Mouse (Mus musculus): ENCODE results near the gene Crybb1. TPM values are rescaled to one million over a fixed set of nuclear protein-coding genes. Genes with fewer than 3 reads are reported as not detected.
A peak's percentile ranks its signal among the peaks of the same experiment; 100 is the strongest.

Gene Crybb1
- polyA plus RNA-seq, 1 experiment from 2014 or later: 2.2 TPM

DNA sequence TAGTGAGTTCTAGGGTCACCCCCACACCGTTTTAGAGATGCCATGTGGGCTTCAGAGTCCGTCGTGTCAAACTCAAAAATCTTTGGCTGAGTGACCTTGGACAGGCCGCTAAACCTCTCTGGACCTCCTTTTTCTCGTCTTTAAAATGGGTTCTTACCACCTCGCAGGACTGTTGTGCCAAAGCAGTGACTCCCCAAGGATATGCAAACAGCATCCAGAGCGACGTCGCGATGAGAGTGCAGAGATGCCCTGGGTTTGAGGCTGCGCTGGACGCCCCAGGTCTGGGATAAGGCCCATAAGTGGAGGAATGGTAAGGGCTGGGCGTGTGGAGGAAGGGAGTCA, 27.7 kb upstream of the Crybb1 start:
- H3K4me3 ChIP-seq (ENCODE audit: low read depth, low read length): peak overlapping the region; percentile 31
- H3K36me3 ChIP-seq (ENCODE audit: control insufficient read depth, insufficient read depth, low read length): no peaks in the 10 kb centered on the region
- H3K27me3 ChIP-seq (ENCODE audit: control insufficient read depth, insufficient read depth, low read length): peaks cover 34% of the 10 kb centered on the region
- H3K9ac ChIP-seq (replicated peaks; ENCODE audit: low read depth, low read length): no peak overlapping the region
- no peak overlapping the region; the same call in 1 of the 2 replicates for H3K27ac ChIP-seq (ENCODE audit: low read length)
- H3K4me2 ChIP-seq (replicated peaks; ENCODE audit: low read depth, low read length): peak overlapping the region; percentile 55
- 3% methylated on average over 13 of the region's 13 CpGs for WGBS
- ATAC-seq (ENCODE audit: insufficient number of reproducible peaks, insufficient read depth, low FRiP score, low read depth): no peak
- H3K9me3 ChIP-seq (ENCODE audit: control insufficient read depth, low read depth, low read length): no peaks in the 10 kb centered on the region
- peaks cover 8% of the 10 kb centered on the region; the same call in 1 of the 2 replicates for H3K4me1 ChIP-seq (ENCODE audit: control insufficient read depth, insufficient read depth, low read length)

GRCm38 (mm10) chr5:112228240-112229076, 27.2 kb upstream of the Crybb1 start:
- H3K27me3 ChIP-seq (ENCODE audit: control insufficient read depth, insufficient read depth, low read length): peaks cover 34% of the 10 kb centered on the region
- WGBS: 1% methylated on average over 57 of the region's 57 CpGs
- H3K9me3 ChIP-seq (ENCODE audit: control insufficient read depth, low read depth, low read length): no peaks in the 10 kb centered on the region
- H3K27ac ChIP-seq (ENCODE audit: low read length): peak overlapping the region; percentile 28; the same call in 1 of the 2 replicates
- no peaks in the 10 kb centered on the region for H3K36me3 ChIP-seq (ENCODE audit: control insufficient read depth, insufficient read depth, low read length)
- peak overlapping the region; percentile 31 for H3K4me3 ChIP-seq (ENCODE audit: low read depth, low read length)
- peak overlapping the region; percentile 55 for H3K4me2 ChIP-seq (replicated peaks; ENCODE audit: low read depth, low read length)
- ATAC-seq (ENCODE audit: insufficient number of reproducible peaks, insufficient read depth, low FRiP score, low read depth): peak; percentile 46
- H3K4me1 ChIP-seq (ENCODE audit: control insufficient read depth, insufficient read depth, low read length): peaks cover 8% of the 10 kb centered on the region; the same call in 1 of the 2 replicates
- H3K9ac ChIP-seq (replicated peaks; ENCODE audit: low read depth, low read length): no peak overlapping the region

DNA sequence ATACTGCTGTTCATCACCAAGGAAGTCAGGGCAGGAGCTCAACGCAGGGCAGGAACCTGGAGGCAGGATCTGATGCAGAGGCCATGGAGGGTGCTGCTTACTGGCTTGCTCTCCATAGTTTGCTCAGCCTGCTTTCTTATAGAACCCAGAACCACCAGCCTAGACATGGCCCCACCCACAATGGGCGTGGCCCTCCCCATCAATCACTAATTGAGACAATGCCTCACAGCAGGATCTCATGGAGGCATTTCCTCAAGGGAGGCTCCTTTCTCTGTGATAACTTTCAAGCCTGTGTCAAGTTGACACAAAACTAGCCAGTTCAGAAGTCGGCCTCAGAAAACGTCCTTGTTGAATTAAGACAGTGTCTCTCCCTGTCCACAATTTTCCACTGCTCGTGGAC, 19.8 kb upstream of the Crybb1 start:
- no peak for ATAC-seq (ENCODE audit: insufficient number of reproducible peaks, insufficient read depth, low FRiP score, low read depth)
- no peaks in the 10 kb centered on the region for H3K9me3 ChIP-seq (ENCODE audit: control insufficient read depth, low read depth, low read length)
- no peak overlapping the region for H3K4me3 ChIP-seq (ENCODE audit: low read depth, low read length)
- whole genome bisulfite sequencing: 67% methylated on average over 5 of the region's 5 CpGs
- no peaks in the 10 kb centered on the region for H3K4me1 ChIP-seq (ENCODE audit: control insufficient read depth, insufficient read depth, low read length)
- H3K36me3 ChIP-seq (ENCODE audit: control insufficient read depth, insufficient read depth, low read length): no peaks in the 10 kb centered on the region
- no peak overlapping the region for H3K4me2 ChIP-seq (replicated peaks; ENCODE audit: low read depth, low read length)
- H3K27me3 ChIP-seq (ENCODE audit: control insufficient read depth, insufficient read depth, low read length): no peaks in the 10 kb centered on the region
- H3K9ac ChIP-seq (replicated peaks; ENCODE audit: low read depth, low read length): no peak overlapping the region
- H3K27ac ChIP-seq (ENCODE audit: low read length): no peak overlapping the region

- Histone ChIP-seq H3K27me3 (ENCODE audit: control insufficient read depth, insufficient read depth, low read length) (no peaks in the 10 kb centered on the region), H3K27ac (ENCODE audit: low read length) (0 out of 2 replicates have a peak overlapping the region, but pooled peaks have one; percentile 48), H3K36me3 (ENCODE audit: control insufficient read depth, insufficient read depth, low read length) (no peaks in the 10 kb centered on the region), H3K4me1 (ENCODE audit: control insufficient read depth, insufficient read depth, low read length) (no peaks in the 10 kb centered on the region), H3K9ac (replicated peaks; ENCODE audit: low read depth, low read length) (no peak overlapping the region), H3K4me2 (replicated peaks; ENCODE audit: low read depth, low read length) (no peak overlapping the region), H3K9me3 (ENCODE audit: control insufficient read depth, low read depth, low read length) (no peaks in the 10 kb centered on the region), H3K4me3 (ENCODE audit: low read depth, low read length) (no peak overlapping the region)
- 67% methylated on average over 2 of the region's 2 CpGs for WGBS
- ATAC-seq (ENCODE audit: insufficient number of reproducible peaks, insufficient read depth, low FRiP score, low read depth): no peak
These were observed 19.0 kb upstream of the Crybb1 start for GRCm38 (mm10) chr5:112236631-112237030.

- Histone ChIP-seq H3K4me3 (ENCODE audit: low read depth, low read length) (no peak overlapping the region), H3K27ac (ENCODE audit: low read length) (peak overlapping the region; percentile 48; the same call in 1 of the 2 replicates), H3K9me3 (ENCODE audit: control insufficient read depth, low read depth, low read length) (no peaks in the 10 kb centered on the region), H3K4me2 (replicated peaks; ENCODE audit: low read depth, low read length) (peak overlapping the region; percentile 16; the same call in 1 of the 2 replicates), H3K27me3 (ENCODE audit: control insufficient read depth, insufficient read depth, low read length) (no peaks in the 10 kb centered on the region), H3K36me3 (ENCODE audit: control insufficient read depth, insufficient read depth, low read length) (no peaks in the 10 kb centered on the region), H3K9ac (replicated peaks; ENCODE audit: low read depth, low read length) (no peak overlapping the region), H3K4me1 (ENCODE audit: control insufficient read depth, insufficient read depth, low read length) (no peaks in the 10 kb centered on the region)
- peak; percentile 72 for ATAC-seq (ENCODE audit: insufficient number of reproducible peaks, insufficient read depth, low FRiP score, low read depth)
- WGBS: 6% methylated on average over 16 of the region's 16 CpGs
These were observed 18.2 kb upstream of the Crybb1 start for GRCm38 (mm10) chr5:112237439-112237838.

GRCm38 (mm10) chr5:112237866-112238570, 17.6 kb upstream of the Crybb1 start:
- 0 out of 2 replicates have a peak overlapping the region, but pooled peaks have one; percentile 16 for H3K4me2 ChIP-seq (replicated peaks; ENCODE audit: low read depth, low read length)

GRCm38 (mm10) chr5:112238781-112239482, 16.7 kb upstream of the Crybb1 start:
- Histone ChIP-seq H3K4me1 (ENCODE audit: control insufficient read depth, insufficient read depth, low read length) (no peaks in the 10 kb centered on the region), H3K9ac (replicated peaks; ENCODE audit: low read depth, low read length) (no peak overlapping the region), H3K36me3 (ENCODE audit: control insufficient read depth, insufficient read depth, low read length) (no peaks in the 10 kb centered on the region), H3K9me3 (ENCODE audit: control insufficient read depth, low read depth, low read length) (no peaks in the 10 kb centered on the region), H3K4me3 (ENCODE audit: low read depth, low read length) (no peak overlapping the region), H3K4me2 (replicated peaks; ENCODE audit: low read depth, low read length) (no peak overlapping the region), H3K27ac (ENCODE audit: low read length) (no peak overlapping the region; the same call in 1 of the 2 replicates), H3K27me3 (ENCODE audit: control insufficient read depth, insufficient read depth, low read length) (no peaks in the 10 kb centered on the region)
- WGBS: 67% methylated on average over 3 of the region's 3 CpGs
- no peak for ATAC-seq (ENCODE audit: insufficient number of reproducible peaks, insufficient read depth, low FRiP score, low read depth)

More at GRCm38 (mm10) chr5:112237866-112238570, 17.6 kb upstream of the Crybb1 start:
- H3K27ac ChIP-seq (ENCODE audit: low read length): peak overlapping the region; percentile 39; the same call in 1 of the 2 replicates
- WGBS: 58% methylated on average over 9 of the region's 9 CpGs
- H3K9me3 ChIP-seq (ENCODE audit: control insufficient read depth, low read depth, low read length): no peaks in the 10 kb centered on the region
- H3K36me3 ChIP-seq (ENCODE audit: control insufficient read depth, insufficient read depth, low read length): no peaks in the 10 kb centered on the region
- no peaks in the 10 kb centered on the region for H3K4me1 ChIP-seq (ENCODE audit: control insufficient read depth, insufficient read depth, low read length)
- no peak overlapping the region for H3K4me3 ChIP-seq (ENCODE audit: low read depth, low read length)
- no peak overlapping the region for H3K9ac ChIP-seq (replicated peaks; ENCODE audit: low read depth, low read length)
- ATAC-seq (ENCODE audit: insufficient number of reproducible peaks, insufficient read depth, low FRiP score, low read depth): no peak
- no peaks in the 10 kb centered on the region for H3K27me3 ChIP-seq (ENCODE audit: control insufficient read depth, insufficient read depth, low read length)

DNA sequence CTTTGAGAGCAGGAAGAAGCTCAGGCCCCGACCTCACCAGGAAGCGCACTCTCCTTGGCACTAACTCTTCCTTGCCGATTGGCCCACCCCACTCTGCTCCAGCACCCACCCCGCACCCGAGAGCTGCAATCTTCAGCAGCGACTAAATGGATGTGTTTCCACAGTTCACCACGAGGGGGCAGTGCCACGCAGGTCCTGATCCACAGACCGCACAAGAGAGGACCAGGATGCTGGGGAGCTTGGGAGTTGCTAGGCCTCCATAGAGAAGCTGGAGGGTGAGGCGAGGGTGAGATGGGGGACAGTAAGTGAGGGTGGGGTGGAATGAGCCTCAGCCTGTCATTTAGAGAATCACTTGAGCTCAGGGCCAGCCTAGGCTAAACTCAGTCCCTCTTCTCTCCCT, 14.9 kb upstream of the Crybb1 start:
- no peak overlapping the region for H3K4me3 ChIP-seq (ENCODE audit: low read depth, low read length)
- H3K27ac ChIP-seq (ENCODE audit: low read length): no peak overlapping the region
- WGBS: 3% methylated on average over 10 of the region's 10 CpGs
- H3K4me2 ChIP-seq (replicated peaks; ENCODE audit: low read depth, low read length): no peak overlapping the region
- no peak for ATAC-seq (ENCODE audit: insufficient number of reproducible peaks, insufficient read depth, low FRiP score, low read depth)
- no peaks in the 10 kb centered on the region for H3K27me3 ChIP-seq (ENCODE audit: control insufficient read depth, insufficient read depth, low read length)
- no peak overlapping the region for H3K9ac ChIP-seq (replicated peaks; ENCODE audit: low read depth, low read length)
- H3K36me3 ChIP-seq (ENCODE audit: control insufficient read depth, insufficient read depth, low read length): no peaks in the 10 kb centered on the region
- H3K9me3 ChIP-seq (ENCODE audit: control insufficient read depth, low read depth, low read length): no peaks in the 10 kb centered on the region
- H3K4me1 ChIP-seq (ENCODE audit: control insufficient read depth, insufficient read depth, low read length): no peaks in the 10 kb centered on the region
